Mouse (Mus musculus) hindbrain, embryonic 11.5 days (tissue): ENCODE data around the gene Caskin2. TPM values are rescaled to one million over a fixed set of nuclear protein-coding genes. Genes with fewer than 3 reads are reported as not detected.

Source experiments
- ATAC-seq: fragments of 200-750 bp; cut with Nextera tagmentation; 2 replicates; pipeline ENCODE4 v1.8.0; 2017; ENCODE audit warnings: mild to moderate bottlenecking, moderate TSS enrichment, moderate library complexity; ENCODE audit not compliant: low FRiP score
- DNase-seq: peaks from one replicate; pipeline ENCODE4 v3.0.0-alpha.2; 2015; ENCODE audit warnings: low spot score
- H3K27ac ChIP-seq: fragments of 300-500 bp; sonication (generic); 2 replicates; pipeline ENCODE4 v1.5.1; 2014; ENCODE audit warnings: mild to moderate bottlenecking, low read depth, low read length
- H3K27me3 ChIP-seq: fragments of 300-500 bp; sonication (generic); 2 replicates; pipeline ENCODE4 v1.6.1; 2014; ENCODE audit warnings: mild to moderate bottlenecking, low read length, moderate library complexity, mixed read lengths; ENCODE audit not compliant: control insufficient read depth, insufficient read depth
- H3K36me3 ChIP-seq: fragments of 300-500 bp; sonication (generic); 2 replicates; pipeline ENCODE4 v1.6.1; 2014; ENCODE audit warnings: mild to moderate bottlenecking, low read length, moderate library complexity, mixed read lengths; ENCODE audit not compliant: control insufficient read depth, insufficient read depth
- H3K4me1 ChIP-seq: fragments of 300-500 bp; sonication (generic); replicated peaks from 2 replicates; pipeline ENCODE4 v1.6.1; 2014; ENCODE audit warnings: low read length, mixed read lengths; ENCODE audit not compliant: control insufficient read depth, insufficient read depth
- H3K4me2 ChIP-seq: fragments of 300-500 bp; sonication (generic); replicated peaks from 2 replicates; pipeline ENCODE4 v1.6.1; 2014; ENCODE audit warnings: mild to moderate bottlenecking, low read depth, low read length
- H3K4me3 ChIP-seq: fragments of 300-500 bp; sonication (generic); 2 replicates; pipeline ENCODE4 v1.5.1; 2014; ENCODE audit warnings: low read depth, low read length
- H3K9ac ChIP-seq: fragments of 300-500 bp; sonication (generic); 2 replicates; pipeline ENCODE4 v1.6.1; 2014; ENCODE audit warnings: low read depth, low read length
- H3K9me3 ChIP-seq: fragments of 300-500 bp; sonication (generic); 2 replicates; pipeline ENCODE4 v1.6.1; 2016; ENCODE audit warnings: low read length; ENCODE audit not compliant: control insufficient read depth
- WGBS: fragments of 180-500 bp; shearing (Covaris S2); extraction: QIAGEN DNeasy Blood & Tissue Kit; methylation state at CpG from one replicate; pipeline ENCODE4 v1.1.7; 2014; 5-methylcytosine and 5-hydroxymethylcytosine counted together
- polyA plus RNA-seq: library from polyadenylated mRNA; unstranded; fragments of >200 nt; fragmentation: Nextera tagmentation; extraction: Ambion mirVana; gene quantifications from 2 replicates; pipeline ENCODE4 v1.2.1, GENCODE M21; 2014

Caskin2 gene
- polyA plus RNA-seq, 1 experiment from 2014 or later, result 12.9 TPM

- ATAC-seq (no peak), DNase-seq (no peak)
- WGBS, result 83% methylated on average over 5 of the region's 5 CpGs
- 0 out of 2 replicates have a peak, but pooled peaks cover 2% of the 10 kb centered on the region for H3K4me1 ChIP-seq
- no peak overlapping the region for H3K4me3 ChIP-seq
- no peak overlapping the region for H3K4me2 ChIP-seq
- no peak overlapping the region for H3K27ac ChIP-seq
- H3K36me3 ChIP-seq, result no peaks in the 10 kb centered on the region
- H3K9me3 ChIP-seq, result no peaks in the 10 kb centered on the region
- H3K9ac ChIP-seq, result no peak overlapping the region
- no peaks in the 10 kb centered on the region for H3K27me3 ChIP-seq
These were observed 63.6 kb downstream of the Caskin2 start for GRCm38 (mm10) chr11:115749834-115750233.

Other genes starting within 250 kb of the Caskin2 start
- 156 and 175 TPM in 2 replicates for gene Nup85, start 249.2 kb downstream of the Caskin2 start, polyA plus RNA-seq
- 93.3 and 105 TPM in 2 replicates for gene Mrps7, start 209.7 kb downstream of the Caskin2 start, polyA plus RNA-seq
- gene Gga3, start 209.6 kb downstream of the Caskin2 start, polyA plus RNA-seq, result 24.7 and 25.1 TPM in 2 replicates
- gene Mif4gd, start 200.7 kb downstream of the Caskin2 start, polyA plus RNA-seq, result 14.2 and 17.7 TPM in 2 replicates
- gene Slc25a19, start 185.3 kb downstream of the Caskin2 start, polyA plus RNA-seq, result 24.9 and 27.1 TPM in 2 replicates
- 76.7 and 79.2 TPM in 2 replicates for gene Grb2, start 105.0 kb downstream of the Caskin2 start, polyA plus RNA-seq
- 15.5 and 16.4 TPM in 2 replicates for gene Tmem94, start 48.2 kb downstream of the Caskin2 start, polyA plus RNA-seq
- 17.9 and 21.3 TPM in 2 replicates for gene Tsen54, start 1.1 kb upstream of the Caskin2 start, polyA plus RNA-seq
- gene Llgl2, start 10.4 kb upstream of the Caskin2 start, polyA plus RNA-seq, result 3.8 and 5.4 TPM in 2 replicates
- gene Myo15b, start 44.8 kb upstream of the Caskin2 start, polyA plus RNA-seq, result 0.09 TPM in 1 of 2 replicates, not detected in the other
- gene Smim5, start 86.3 kb upstream of the Caskin2 start, polyA plus RNA-seq, result 3.4 and 3.8 TPM in 2 replicates
- 0.40 and 0.65 TPM in 2 replicates for gene Smim6, start 98.4 kb upstream of the Caskin2 start, polyA plus RNA-seq
- 55.8 and 57.1 TPM in 2 replicates for gene Sap30bp, start 119.6 kb upstream of the Caskin2 start, polyA plus RNA-seq
- 16.0 and 19.9 TPM in 2 replicates for gene Recql5, start 119.8 kb upstream of the Caskin2 start, polyA plus RNA-seq
- gene Itgb4, start 161.1 kb upstream of the Caskin2 start, polyA plus RNA-seq, result 0.36 and 0.82 TPM in 2 replicates
- gene Galk1, start 199.1 kb upstream of the Caskin2 start, polyA plus RNA-seq, result 89.0 and 96.3 TPM in 2 replicates
- gene H3f3b, start 214.3 kb upstream of the Caskin2 start, polyA plus RNA-seq, result 2,172 and 2,203 TPM in 2 replicates
- gene Unk, start 216.7 kb upstream of the Caskin2 start, polyA plus RNA-seq, result 25.8 and 26.9 TPM in 2 replicates